12 mouse cellular contexts compared by ENCODE assay signal in genomic region chr9:65577511-65578196, GRCm38 (mm10). TPM values are rescaled to one million over a fixed set of nuclear protein-coding genes. Genes with fewer than 3 reads are reported as not detected.
A peak's percentile ranks its signal among the peaks of the same experiment; 100 is the strongest.
DNase-seq lines count a peak whose midpoint lies in the region; ATAC-seq lines count a peak whose summit lies in the region.
"Had no signal": no experiment of that assay in that cellular context is flagged by ENCODE, and none has a peak within 500 bp of the region (broad histone marks: within the 10 kb centered on the region; RNA-seq: fewer than 3 reads in every experiment).

No protein-coding gene starts in this region.

- 85% methylated on average over 4 of the region's 4 CpGs for WGBS in heart, embryonic 11.5 days (ENCODE audit: insufficient replicate concordance)
- WGBS in lung, embryonic 15.5 days, result 87% methylated on average over 4 of the region's 4 CpGs
- WGBS in embryonic facial prominence, embryonic 10.5 days, result 93% methylated on average over 4 of the region's 4 CpGs
- 77% methylated on average over 4 of the region's 4 CpGs for WGBS in macrophage (ENCODE audit: missing documents)

- H3K9me3 ChIP-seq in heart, embryonic 11.5 days (replicated peaks; ENCODE audit: control insufficient read depth, low read length), result no peaks in the 10 kb centered on the region
- H3K9me3 ChIP-seq in lung, embryonic 15.5 days, result no peaks in the 10 kb centered on the region
- H3K9me3 ChIP-seq in embryonic facial prominence, embryonic 10.5 days, result no peaks in the 10 kb centered on the region
- H3K9me3 ChIP-seq: forebrain, embryonic 13.5 days; midbrain, embryonic 13.5 days had no signal

- H3K27me3 ChIP-seq in heart, embryonic 11.5 days (ENCODE audit: control insufficient read depth, insufficient read depth, low read length), result no peaks in the 10 kb centered on the region
- no peaks in the 10 kb centered on the region for H3K27me3 ChIP-seq in lung, embryonic 15.5 days
- no peaks in the 10 kb centered on the region for H3K27me3 ChIP-seq in embryonic facial prominence, embryonic 10.5 days (replicated peaks; ENCODE audit: low read depth, poor library complexity, severe bottlenecking)
- H3K27me3 ChIP-seq: forebrain, embryonic 13.5 days; midbrain, embryonic 13.5 days had no signal

- peaks cover 43% of the 10 kb centered on the region for H3K4me1 ChIP-seq in heart, embryonic 11.5 days (ENCODE audit: control insufficient read depth, insufficient read depth, low read length)
- peaks cover 68% of the 10 kb centered on the region for H3K4me1 ChIP-seq in lung, embryonic 15.5 days
- peaks cover 57% of the 10 kb centered on the region for H3K4me1 ChIP-seq in embryonic facial prominence, embryonic 10.5 days

- H3K4me3 ChIP-seq in heart, embryonic 11.5 days (ENCODE audit: low read depth, low read length), result no peak overlapping the region
- H3K4me3 ChIP-seq in lung, embryonic 15.5 days, result peak overlapping the region; percentile 71; the same call in 1 of the 2 replicates
- H3K4me3 ChIP-seq in embryonic facial prominence, embryonic 10.5 days, result no peak overlapping the region
- H3K4me3 ChIP-seq in macrophage (ENCODE audit: inconsistent target), result peak overlapping the region; percentile 99
- H3K4me3 ChIP-seq: forebrain, embryonic 13.5 days; midbrain, embryonic 13.5 days had no signal

- H3K79me2 ChIP-seq in macrophage (ENCODE audit: inconsistent target), result peaks cover 72% of the 10 kb centered on the region

- H3K27ac ChIP-seq in heart, embryonic 11.5 days (ENCODE audit: low read depth, low read length), result peak overlapping the region; percentile 83; the same call in 1 of the 2 replicates
- H3K27ac ChIP-seq in lung, embryonic 15.5 days, result peak overlapping the region; percentile 80
- H3K27ac ChIP-seq in embryonic facial prominence, embryonic 10.5 days (replicated peaks), result peak overlapping the region; percentile 48; the same call in 1 of the 2 replicates
- peak overlapping the region; percentile 94 for H3K27ac ChIP-seq in macrophage
- H3K27ac ChIP-seq: forebrain, embryonic 13.5 days; midbrain, embryonic 13.5 days had no signal

- H3K9ac ChIP-seq in heart, embryonic 11.5 days (ENCODE audit: low read depth, low read length), result no peak overlapping the region; the same call in 1 of the 2 replicates
- 0 out of 2 replicates have a peak overlapping the region, but pooled peaks have one; percentile 7 for H3K9ac ChIP-seq in lung, embryonic 15.5 days
- H3K9ac ChIP-seq: midbrain, embryonic 13.5 days had no signal

- H3K4me2 ChIP-seq in heart, embryonic 11.5 days, result peak overlapping the region; percentile 68; the same call in 1 of the 2 replicates
- H3K4me2 ChIP-seq in lung, embryonic 15.5 days, result peak overlapping the region; percentile 82
- H3K4me2 ChIP-seq: forebrain, embryonic 13.5 days; midbrain, embryonic 13.5 days had no signal

- DNase-seq in heart, postnatal 25 days (ENCODE audit: low spot score), result no peak
- no peak for DNase-seq in lung, postnatal 36 days
- no peak for DNase-seq in embryonic facial prominence, embryonic 10.5 days (ENCODE audit: low spot score)
- DNase-seq in right cerebral cortex, postnatal 4 days, result no peak
- no peak for DNase-seq in urinary bladder, postnatal 10 days (ENCODE audit: low spot score)
- DNase-seq: thymus, adult 18-20 months had no signal

- intact Hi-C loops in heart, postnatal 25 days (cut with DNase I), result loop anchor here (2.0 to 5.0 kb wide), 2 partner anchors 21 to 115 kb away; partner anchors contain the start of gene Spg21

- peaks cover 4% of the 10 kb centered on the region for H3K36me3 ChIP-seq in heart, embryonic 11.5 days (ENCODE audit: control insufficient read depth, insufficient read depth, low read length)
- H3K36me3 ChIP-seq in lung, embryonic 15.5 days, result no peaks in the 10 kb centered on the region
- peaks cover 9% of the 10 kb centered on the region for H3K36me3 ChIP-seq in embryonic facial prominence, embryonic 10.5 days (replicated peaks)
- peaks cover 20% of the 10 kb centered on the region for H3K36me3 ChIP-seq in macrophage (ENCODE audit: inconsistent target)
- H3K36me3 ChIP-seq: midbrain, embryonic 13.5 days had no signal

- ATAC-seq in heart, embryonic 11.5 days (replicated peaks; ENCODE audit: insufficient number of reproducible peaks, low FRiP score, low TSS enrichment), result no peak
- ATAC-seq in lung, embryonic 15.5 days (ENCODE audit: borderline replicate concordance, extremely low read depth, low FRiP score, low TSS enrichment), result no peak
- ATAC-seq: forebrain, embryonic 13.5 days; midbrain, embryonic 13.5 days had no signal

RNA-seq across cellular contexts. Expression of gene Plekho2, which starts 2.2 kb away (rescaled TPM):
- 10.6 and 11.9 TPM in 2 replicates for polyA plus RNA-seq in heart, embryonic 11.5 days (2014; fragmentation: Nextera tagmentation; extraction: Ambion mirVana)
- 10 to 100 TPM; 12.9 to 13.2 TPM for total RNA-seq in heart, postnatal 25 days (2021)
- polyA plus RNA-seq in lung, embryonic 15.5 days (2015; fragmentation: Nextera tagmentation; extraction: Ambion mirVana), result 21.7 TPM in 2 replicates
- polyA plus RNA-seq in embryonic facial prominence, embryonic 10.5 days (2016; fragmentation: Nextera tagmentation; extraction: Ambion mirVana), result 14.3 and 15.2 TPM in 2 replicates
- 1,000 to 10,000 TPM in 1 of 26 experiments, 100 to 1,000 TPM in 25; 183 to 1,124 (median 419) TPM for total RNA-seq in macrophage (2018; cell fraction: chromatin; rRNA removed)
- total RNA-seq in macrophage (2018; cell fraction: cytosol; rRNA removed), result 100 to 1,000 TPM; 261 to 438 (median 317) TPM
- 1,000 to 10,000 TPM in 2 of 26 experiments, 100 to 1,000 TPM in 24; 284 to 1,133 (median 407) TPM for total RNA-seq in macrophage (2018; cell fraction: nucleus; rRNA removed)
- polyA plus RNA-seq in macrophage (2018), result 195 to 316 TPM (median 234 TPM) in 3 replicates

RNA-seq across cellular contexts. Expression of gene Pif1, which starts 9.3 kb away (rescaled TPM):
- polyA plus RNA-seq in heart, embryonic 11.5 days (2014; fragmentation: Nextera tagmentation; extraction: Ambion mirVana), result 7.6 and 9.5 TPM in 2 replicates
- not detected for total RNA-seq in heart, postnatal 25 days (2021)
- polyA plus RNA-seq in lung, embryonic 15.5 days (2015; fragmentation: Nextera tagmentation; extraction: Ambion mirVana), result 16.6 and 19.0 TPM in 2 replicates
- 27.7 and 28.0 TPM in 2 replicates for polyA plus RNA-seq in embryonic facial prominence, embryonic 10.5 days (2016; fragmentation: Nextera tagmentation; extraction: Ambion mirVana)
- 1 to 10 TPM in 14 of 26 experiments, under 1 TPM in 3, not detected in 9; 0.42 to 7.2 (median 1.2) TPM for total RNA-seq in macrophage (2018; cell fraction: chromatin; rRNA removed)
- 1 to 10 TPM in 1 of 26 experiments, under 1 TPM in 19, not detected in 6; 0.03 to 1.3 (median 0.27) TPM for total RNA-seq in macrophage (2018; cell fraction: cytosol; rRNA removed)
- total RNA-seq in macrophage (2018; cell fraction: nucleus; rRNA removed), result 1 to 10 TPM in 5 of 26 experiments, under 1 TPM in 17, not detected in 4; 0.12 to 3.1 (median 0.45) TPM
- polyA plus RNA-seq in macrophage (2018), result 0.51 to 0.53 TPM in 2 of 3 replicates, not detected in the other
- total RNA-seq: adrenal gland, adult 18-20 months had no signal

RNA-seq across cellular contexts. Expression of gene Rbpms2, which starts 51.8 kb away (rescaled TPM):
- 154 and 160 TPM in 2 replicates for polyA plus RNA-seq in heart, embryonic 11.5 days (2014; fragmentation: Nextera tagmentation; extraction: Ambion mirVana)
- total RNA-seq in heart, postnatal 25 days (2021), result 10 to 100 TPM; 37.1 to 39.3 TPM
- 15.1 and 16.6 TPM in 2 replicates for polyA plus RNA-seq in lung, embryonic 15.5 days (2015; fragmentation: Nextera tagmentation; extraction: Ambion mirVana)
- 26.2 and 26.4 TPM in 2 replicates for polyA plus RNA-seq in embryonic facial prominence, embryonic 10.5 days (2016; fragmentation: Nextera tagmentation; extraction: Ambion mirVana)
- under 1 TPM in 3 of 26 experiments, not detected in 23; 0.44 to 0.67 (median 0.62) TPM for total RNA-seq in macrophage (2018; cell fraction: chromatin; rRNA removed)
- under 1 TPM in 15 of 26 experiments, not detected in 11; 0.07 to 0.52 (median 0.22) TPM for total RNA-seq in macrophage (2018; cell fraction: cytosol; rRNA removed)
- total RNA-seq in macrophage (2018; cell fraction: nucleus; rRNA removed), result under 1 TPM in 3 of 26 experiments, not detected in 23; 0.36 to 0.56 (median 0.42) TPM
- polyA plus RNA-seq in macrophage (2018), result 0.14 to 0.42 TPM (median 0.28 TPM) in 3 replicates

RNA-seq across cellular contexts. Expression of gene Ankdd1a, which starts 57.7 kb away (rescaled TPM):
- polyA plus RNA-seq in heart, embryonic 11.5 days (2014; fragmentation: Nextera tagmentation; extraction: Ambion mirVana), result not detected in 2 replicates
- total RNA-seq in heart, postnatal 25 days (2021), result not detected
- not detected in 2 replicates for polyA plus RNA-seq in lung, embryonic 15.5 days (2015; fragmentation: Nextera tagmentation; extraction: Ambion mirVana)
- not detected in 2 replicates for polyA plus RNA-seq in embryonic facial prominence, embryonic 10.5 days (2016; fragmentation: Nextera tagmentation; extraction: Ambion mirVana)
- total RNA-seq in macrophage (2018; cell fraction: chromatin; rRNA removed), result 10 to 100 TPM in 10 of 26 experiments, 1 to 10 TPM in 16; 2.1 to 25.4 (median 7.0) TPM
- total RNA-seq in macrophage (2018; cell fraction: cytosol; rRNA removed), result under 1 TPM in 16 of 26 experiments, not detected in 10; 0.07 to 0.44 (median 0.15) TPM
- total RNA-seq in macrophage (2018; cell fraction: nucleus; rRNA removed), result 10 to 100 TPM in 2 of 26 experiments, 1 to 10 TPM in 21, under 1 TPM in 3; 0.52 to 18.4 (median 2.1) TPM
- 0.13 TPM in 1 of 3 replicates, not detected in the others for polyA plus RNA-seq in macrophage (2018)
- polyA plus RNA-seq: forebrain, embryonic 13.5 days had no signal

Comparison
In these comparisons a context has a peak if more than half of its experiments do, and no peak if none do; other contexts are left out.
1. H3K4me3 ChIP-seq: peak in lung, embryonic 15.5 days (single experiment) and macrophage (single experiment); none in heart, embryonic 11.5 days (single experiment) and embryonic facial prominence, embryonic 10.5 days (single experiment).
2. RNA of gene Rbpms2, which starts 51.8 kb away (polyA plus RNA-seq): 154 to 160 TPM in heart, embryonic 11.5 days, 26.2 to 26.4 TPM in embryonic facial prominence, embryonic 10.5 days and 15.1 to 16.6 TPM in lung, embryonic 15.5 days; 0.14 to 0.42 TPM in macrophage; every median in the first group is over 10 times any median in the second.
3. Peak in every context shown above with its lines, with median percentiles within 50 percentile points of each other: H3K27ac ChIP-seq.